Mouse (Mus musculus) right cerebral cortex, postnatal 4 days (tissue): ENCODE measurements around the gene Pih1d1.
A peak's percentile ranks its signal among the peaks of the same experiment; 100 is the strongest.
"Not testable (repeated sequence)": the region's sequence is repeated elsewhere in the genome, so short reads cannot be mapped to it uniquely, and the experiment has no call there.

ENCODE experiments used
- DNase-seq: peaks from one replicate; pipeline ENCODE4 v3.0.0-alpha.2; 2022

Pih1d1 gene

DNA sequence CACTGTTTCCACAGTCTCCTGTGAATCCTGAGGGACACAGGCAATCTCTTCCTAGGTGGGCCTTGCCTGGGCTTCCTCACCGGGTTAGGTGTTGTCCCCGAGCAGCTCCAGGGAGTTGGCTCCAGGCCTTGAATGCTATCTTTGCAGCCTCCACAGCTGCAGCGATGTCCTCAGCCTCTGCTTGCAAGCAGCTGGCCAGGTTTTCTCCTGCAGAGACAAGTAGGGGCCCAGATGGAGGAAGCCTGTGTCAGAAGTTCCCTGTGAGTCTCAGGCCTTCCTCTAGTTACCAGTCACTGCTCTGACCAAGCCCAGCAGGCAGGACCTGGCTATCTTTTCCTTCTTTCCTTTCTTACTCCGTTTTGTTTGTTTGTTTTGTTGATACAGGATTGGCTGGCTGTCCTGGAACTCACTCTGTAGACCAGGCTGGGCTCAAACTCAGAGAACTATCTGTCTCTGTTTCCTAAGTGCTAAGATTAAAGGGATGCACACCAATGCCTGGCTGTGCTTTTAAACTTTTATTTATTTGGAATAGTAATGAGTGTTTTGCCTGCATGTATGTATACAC lies 5.5 kb upstream of the Pih1d1 start:
- DNase-seq = no peak

DNA sequence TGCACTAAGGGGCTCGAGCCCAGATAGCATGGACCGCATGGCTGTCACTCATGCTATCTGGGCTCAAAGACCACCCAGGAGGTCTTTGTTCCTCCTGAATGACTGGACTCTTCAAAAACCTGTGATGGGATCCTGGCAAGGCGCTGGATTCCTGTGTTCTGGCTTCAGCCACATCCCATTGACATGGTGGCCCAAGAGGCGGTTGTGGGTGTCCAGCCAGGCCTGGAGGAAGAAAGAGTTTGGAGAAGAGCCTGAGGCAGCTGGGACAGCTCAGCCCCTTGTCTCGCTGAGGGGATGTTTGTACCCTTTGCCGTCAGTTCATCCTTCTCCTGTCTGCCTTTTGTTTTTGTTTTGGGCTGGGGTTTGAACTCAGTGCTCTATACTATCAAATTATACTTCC lies 4.6 kb upstream of the Pih1d1 start:
- DNase-seq = no peak

GRCm38 (mm10) chr7:45150321-45150720 lies 3.8 kb upstream of the Pih1d1 start:
- no peak for DNase-seq

DNA sequence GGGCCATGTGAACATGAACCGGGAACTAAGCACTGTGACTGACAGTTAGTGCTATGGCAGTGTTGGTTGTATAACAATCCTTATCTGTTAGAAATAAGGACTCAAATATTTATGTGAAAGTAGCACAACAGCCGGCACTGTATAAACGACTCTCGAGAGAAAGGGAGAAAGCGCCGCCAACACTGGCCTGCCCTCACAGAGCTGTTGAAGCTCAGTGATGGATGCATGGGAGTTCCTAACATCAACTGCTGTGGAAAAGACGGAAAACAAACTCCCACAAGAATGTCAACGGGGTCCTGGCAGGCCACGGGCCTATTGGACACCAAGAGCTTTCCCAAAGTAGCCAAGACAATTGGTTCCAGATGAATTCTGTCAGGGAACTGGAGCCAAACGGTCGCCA lies 2.8 kb upstream of the Pih1d1 start:
- DNase-seq = no peak

GRCm38 (mm10) chr7:45153052-45153451 lies 1.1 kb upstream of the Pih1d1 start:
- not testable (repeated sequence) for DNase-seq

GRCm38 (mm10) chr7:45153586-45153985 lies 517 bp upstream of the Pih1d1 start:
- DNase-seq = no peak

- peak; percentile 62 for DNase-seq
Observed at GRCm38 (mm10) chr7:45154993-45155514, 951 bp downstream of the Pih1d1 start.

- no peak for DNase-seq
Observed at GRCm38 (mm10) chr7:45155590-45155989, 1.5 kb downstream of the Pih1d1 start.

- no peak for DNase-seq
Observed at GRCm38 (mm10) chr7:45156206-45156605, 2.1 kb downstream of the Pih1d1 start.

- no peak for DNase-seq
Observed at GRCm38 (mm10) chr7:45157459-45157858, 3.4 kb downstream of the Pih1d1 start.

- no peak for DNase-seq
Observed at GRCm38 (mm10) chr7:45158991-45159390, 4.9 kb downstream of the Pih1d1 start.

GRCm38 (mm10) chr7:45160316-45160800 lies 6.3 kb downstream of the Pih1d1 start:
- no peak for DNase-seq

- DNase-seq = no peak
Observed at GRCm38 (mm10) chr7:45160866-45161265, 6.8 kb downstream of the Pih1d1 start.

DNA sequence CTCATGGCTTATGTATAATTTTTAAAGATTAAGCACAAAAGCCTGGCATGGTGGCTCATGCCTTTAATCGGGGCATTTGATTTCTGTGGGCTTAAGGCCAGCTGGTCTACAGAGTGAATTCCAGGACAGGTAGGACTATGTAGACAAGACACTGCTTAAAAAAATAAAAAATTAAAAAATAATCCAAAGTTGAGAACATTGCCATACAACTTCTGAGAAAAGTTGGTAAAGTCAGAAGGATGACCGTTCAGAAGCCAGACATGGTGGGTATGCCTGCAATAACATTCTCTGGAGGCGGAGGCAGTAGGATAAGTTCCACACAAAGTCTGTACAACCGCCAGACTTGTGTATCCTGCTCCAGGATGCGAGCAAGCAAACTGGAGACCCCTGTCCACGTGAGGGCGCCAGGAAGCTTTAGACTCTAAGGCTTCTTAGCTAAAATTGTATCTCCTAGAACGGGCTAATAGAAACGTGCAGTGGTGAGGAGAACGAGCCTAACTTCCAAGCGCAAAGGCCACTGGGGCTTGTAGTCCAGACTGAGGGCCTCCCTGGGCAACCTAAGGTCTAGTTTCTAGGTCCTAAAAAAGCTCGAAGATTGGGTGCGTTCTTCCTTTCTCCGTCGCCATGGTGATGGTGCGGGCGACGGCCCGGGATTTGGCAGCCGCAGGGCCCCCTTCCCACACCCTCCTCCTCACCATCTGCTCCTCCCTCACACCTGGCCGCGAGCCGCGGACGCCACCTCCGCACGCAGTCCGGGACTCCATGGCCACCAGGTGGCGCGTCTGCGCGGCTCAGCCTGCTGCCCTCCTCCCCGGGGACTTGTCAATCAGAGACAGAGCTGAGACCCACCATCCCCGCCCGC lies 7.7 kb downstream of the Pih1d1 start:
- DNase-seq = peak; percentile 97

DNA sequence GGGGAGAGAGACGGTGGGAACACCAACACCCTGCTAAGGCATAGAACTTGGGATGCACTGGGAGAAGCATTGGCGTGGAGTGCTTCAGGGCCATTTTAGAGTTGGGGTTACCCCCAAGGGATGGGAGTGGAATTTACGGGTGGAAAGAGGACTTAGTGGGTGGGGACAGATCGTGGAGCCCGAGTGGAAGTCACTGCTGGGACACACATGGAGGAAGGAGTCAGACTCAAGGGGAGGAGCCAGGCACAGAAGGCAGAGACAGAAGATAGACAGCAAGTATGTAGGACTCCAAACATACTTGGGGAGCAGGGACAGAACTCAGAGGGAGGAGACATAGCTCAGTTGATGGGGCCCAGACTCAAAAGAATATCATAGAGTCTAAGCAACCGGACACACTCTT lies 8.4 kb downstream of the Pih1d1 start:
- no peak for DNase-seq

DNA sequence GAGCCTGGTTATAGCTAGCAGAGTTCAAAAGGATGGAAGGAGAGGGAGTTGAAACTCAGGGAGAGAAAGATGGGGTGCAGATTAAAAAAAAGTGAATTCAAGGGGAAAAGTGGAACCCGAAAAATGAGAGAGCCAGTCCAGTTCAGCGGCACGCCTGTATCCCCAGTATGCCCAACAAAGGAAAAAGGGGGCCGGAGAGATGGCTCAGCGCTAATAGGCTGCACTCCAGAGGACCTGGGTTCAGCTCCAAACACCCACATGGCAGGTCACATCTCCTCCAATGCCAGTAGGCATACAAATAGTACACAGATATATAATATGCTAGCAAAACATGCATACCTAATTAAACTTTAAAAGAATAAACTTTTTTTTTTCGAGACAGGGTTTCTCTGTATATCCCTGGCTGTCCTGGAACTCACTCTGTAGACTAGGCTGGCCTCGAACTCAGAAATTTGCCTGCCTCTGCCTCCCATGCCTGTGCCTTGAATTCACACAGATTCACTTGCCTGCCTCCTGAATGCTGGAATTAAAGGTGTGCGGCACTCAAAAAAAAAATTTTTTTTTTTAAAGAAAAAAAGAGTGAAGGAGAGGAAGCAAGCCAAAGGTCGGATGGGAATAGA lies 9.0 kb downstream of the Pih1d1 start:
- DNase-seq = no peak

- peak; percentile 48 for DNase-seq
Observed at GRCm38 (mm10) chr7:45163735-45164490, 9.8 kb downstream of the Pih1d1 start, which contains the start of gene Slc17a7. Slc17a7 (plus strand) TSS chr7:45163949.

DNA sequence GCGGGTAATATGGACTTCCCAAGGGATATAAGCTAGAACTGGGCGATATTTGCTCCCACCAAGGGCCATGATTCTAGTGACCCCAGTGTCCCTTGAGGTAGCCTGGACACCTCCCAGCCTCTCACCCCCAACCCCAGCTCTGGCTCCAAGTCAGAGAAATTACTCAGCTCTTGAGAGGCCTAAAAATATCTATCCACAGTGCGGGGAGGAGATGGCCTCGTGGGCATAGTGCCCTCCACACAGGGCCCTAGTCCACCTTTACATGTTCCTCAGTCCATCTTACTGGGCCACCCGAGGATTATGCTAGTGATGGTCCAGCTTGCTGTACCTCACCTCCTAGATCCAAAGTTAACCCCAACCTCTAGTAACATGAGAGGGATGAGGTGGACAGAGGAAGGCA lies 10.7 kb downstream of the Pih1d1 start:
- no peak for DNase-seq

DNA sequence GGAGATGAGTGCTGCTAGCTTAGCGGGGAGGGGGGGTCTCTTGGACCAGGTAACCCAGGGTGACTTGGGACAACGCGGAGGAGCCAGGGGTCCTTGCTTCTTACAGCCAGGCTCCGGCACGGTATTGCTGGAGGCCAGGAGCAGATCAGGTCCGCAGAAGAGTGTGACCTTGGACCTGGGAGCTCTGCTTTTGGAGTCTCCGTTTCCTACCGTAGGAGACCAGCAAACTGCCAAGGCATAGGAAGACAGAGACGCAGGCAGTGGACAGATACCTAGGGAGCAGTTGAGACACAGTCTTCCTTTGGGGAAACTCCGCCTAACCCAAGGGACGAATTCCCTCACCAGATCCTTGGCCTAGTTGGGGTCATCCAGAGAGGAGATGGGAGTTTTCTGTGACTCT lies 11.6 kb downstream of the Pih1d1 start:
- DNase-seq = no peak

- no peak for DNase-seq
Observed at GRCm38 (mm10) chr7:45166950-45167401, 12.9 kb downstream of the Pih1d1 start.

- DNase-seq = no peak
Observed at GRCm38 (mm10) chr7:45167761-45168445, 13.8 kb downstream of the Pih1d1 start.

DNA sequence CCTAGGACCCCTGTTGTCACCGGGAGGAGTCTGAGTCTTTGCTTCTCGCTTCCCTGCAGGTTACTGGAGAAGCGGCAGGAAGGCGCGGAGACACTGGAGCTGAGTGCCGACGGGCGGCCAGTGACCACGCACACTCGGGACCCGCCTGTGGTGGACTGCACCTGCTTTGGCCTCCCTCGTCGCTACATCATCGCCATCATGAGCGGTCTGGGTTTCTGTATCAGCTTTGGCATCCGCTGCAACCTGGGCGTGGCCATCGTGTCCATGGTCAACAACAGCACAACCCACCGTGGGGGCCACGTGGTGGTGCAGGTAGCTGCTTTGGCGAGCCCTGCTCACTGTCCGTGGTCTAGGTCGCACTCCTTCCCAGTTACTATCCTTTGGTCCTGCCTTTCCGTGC lies 14.6 kb downstream of the Pih1d1 start:
- no peak for DNase-seq
